Mouse (Mus musculus): ENCODE results near the gene Gm5136. TPM values are rescaled to one million over a fixed set of nuclear protein-coding genes. Genes with fewer than 3 reads are reported as not detected.
A peak's percentile ranks its signal among the peaks of the same experiment; 100 is the strongest.

Gm5136 gene
- total RNA-seq (2014; rRNA removed; ENCODE audit: low replicate concordance): not detected in 2 replicates
- polyA plus RNA-seq (2015; fragmentation: Nextera tagmentation; extraction: Ambion mirVana): not detected in 2 replicates

- no peaks in the 10 kb centered on the region for H3K4me1 ChIP-seq (ENCODE audit: control insufficient read depth, insufficient read depth)
- no peak within 1 kb of the TSS for H3K27ac ChIP-seq (ENCODE audit: low read depth)
- WGBS: 94% methylated on average over 9 of the region's 9 CpGs
- no peak for DNase-seq (ENCODE audit: low spot score)
- H3K4me3 ChIP-seq (ENCODE audit: low read depth, low read length): no peak within 1 kb of the TSS
- no peak within 1 kb of the TSS for H3K4me2 ChIP-seq (ENCODE audit: low read depth, low read length)
- no peaks in the 10 kb centered on the region for H3K36me3 ChIP-seq (replicated peaks; ENCODE audit: control insufficient read depth, insufficient read depth, low read length)
- TF ChIP-seq CTCF (IDR thresholded peaks at IDR 0.05; ENCODE audit: low read depth) (no peak), EP300 (IDR thresholded peaks at IDR 0.05; ENCODE audit: low read depth) (no peak)
- H3K9ac ChIP-seq (replicated peaks; ENCODE audit: low read depth, low read length): no peak within 1 kb of the TSS
- H3K9me3 ChIP-seq (replicated peaks; ENCODE audit: control insufficient read depth, low read length): no peaks in the 10 kb centered on the region
- no peak for ATAC-seq (ENCODE audit: insufficient read depth, low read depth)
- no peaks in the 10 kb centered on the region for H3K27me3 ChIP-seq (ENCODE audit: control insufficient read depth, insufficient read depth, low read length)
Observed at GRCm38 (mm10) chr10:108699946-108700345, at the start of gene Gm5136. TSS of gene Gm5136 (minus strand) at chr10:108700160.

- no peak for ATAC-seq (ENCODE audit: insufficient read depth, low read depth)
- 65% methylated on average over 2 of the region's 2 CpGs for WGBS
Observed at GRCm38 (mm10) chr10:108743759-108744158, 43.8 kb upstream of the Gm5136 start.

GRCm38 (mm10) chr10:108733982-108734381 lies 34.0 kb upstream of the Gm5136 start:
- Histone ChIP-seq H3K4me2 (ENCODE audit: low read depth, low read length) (no peak overlapping the region), H3K9me3 (replicated peaks; ENCODE audit: control insufficient read depth, low read length) (no peaks in the 10 kb centered on the region), H3K36me3 (replicated peaks; ENCODE audit: control insufficient read depth, insufficient read depth, low read length) (no peaks in the 10 kb centered on the region), H3K9ac (replicated peaks; ENCODE audit: low read depth, low read length) (no peak overlapping the region), H3K27me3 (ENCODE audit: control insufficient read depth, insufficient read depth, low read length) (no peaks in the 10 kb centered on the region), H3K4me3 (ENCODE audit: low read depth, low read length) (no peak overlapping the region), H3K4me1 (ENCODE audit: control insufficient read depth, insufficient read depth) (no peaks in the 10 kb centered on the region), H3K27ac (ENCODE audit: low read depth) (no peak overlapping the region)
- TF ChIP-seq CTCF (IDR thresholded peaks at IDR 0.05; ENCODE audit: low read depth): peak; percentile 68
- no peak for TF ChIP-seq EP300 (IDR thresholded peaks at IDR 0.05; ENCODE audit: low read depth)
- DNase-seq (ENCODE audit: low spot score) (peak; percentile 19), ATAC-seq (ENCODE audit: insufficient read depth, low read depth) (no peak)
- 37% methylated on average over 2 of the region's 2 CpGs for WGBS

More at GRCm38 (mm10) chr10:108743759-108744158, 43.8 kb upstream of the Gm5136 start:
- DNase-seq (ENCODE audit: low spot score): no peak
- Histone ChIP-seq H3K27ac (ENCODE audit: low read depth) (no peak overlapping the region), H3K4me2 (ENCODE audit: low read depth, low read length) (no peak overlapping the region), H3K4me1 (ENCODE audit: control insufficient read depth, insufficient read depth) (no peaks in the 10 kb centered on the region), H3K9ac (replicated peaks; ENCODE audit: low read depth, low read length) (no peak overlapping the region), H3K36me3 (replicated peaks; ENCODE audit: control insufficient read depth, insufficient read depth, low read length) (no peaks in the 10 kb centered on the region), H3K9me3 (replicated peaks; ENCODE audit: control insufficient read depth, low read length) (no peaks in the 10 kb centered on the region), H3K27me3 (ENCODE audit: control insufficient read depth, insufficient read depth, low read length) (no peaks in the 10 kb centered on the region), H3K4me3 (ENCODE audit: low read depth, low read length) (no peak overlapping the region)
- TF ChIP-seq CTCF (IDR thresholded peaks at IDR 0.05; ENCODE audit: low read depth) (no peak), EP300 (IDR thresholded peaks at IDR 0.05; ENCODE audit: low read depth) (no peak)

GRCm38 (mm10) chr10:108728961-108729360 lies 29.0 kb upstream of the Gm5136 start:
- Histone ChIP-seq H3K27me3 (ENCODE audit: control insufficient read depth, insufficient read depth, low read length) (no peaks in the 10 kb centered on the region), H3K9ac (replicated peaks; ENCODE audit: low read depth, low read length) (no peak overlapping the region), H3K27ac (ENCODE audit: low read depth) (no peak overlapping the region), H3K4me3 (ENCODE audit: low read depth, low read length) (no peak overlapping the region), H3K9me3 (replicated peaks; ENCODE audit: control insufficient read depth, low read length) (no peaks in the 10 kb centered on the region), H3K36me3 (replicated peaks; ENCODE audit: control insufficient read depth, insufficient read depth, low read length) (no peaks in the 10 kb centered on the region), H3K4me2 (ENCODE audit: low read depth, low read length) (no peak overlapping the region), H3K4me1 (ENCODE audit: control insufficient read depth, insufficient read depth) (no peaks in the 10 kb centered on the region)
- 66% methylated on average over 8 of the region's 8 CpGs for WGBS
- ATAC-seq (ENCODE audit: insufficient read depth, low read depth): no peak
- TF ChIP-seq CTCF (IDR thresholded peaks at IDR 0.05; ENCODE audit: low read depth) (no peak), EP300 (IDR thresholded peaks at IDR 0.05; ENCODE audit: low read depth) (no peak)
- no peak for DNase-seq (ENCODE audit: low spot score)

- TF ChIP-seq CTCF (IDR thresholded peaks at IDR 0.05; ENCODE audit: low read depth): no peak
- no peak for TF ChIP-seq EP300 (IDR thresholded peaks at IDR 0.05; ENCODE audit: low read depth)
- Histone ChIP-seq H3K4me2 (ENCODE audit: low read depth, low read length) (no peak overlapping the region), H3K36me3 (replicated peaks; ENCODE audit: control insufficient read depth, insufficient read depth, low read length) (no peaks in the 10 kb centered on the region), H3K4me3 (ENCODE audit: low read depth, low read length) (no peak overlapping the region), H3K27me3 (ENCODE audit: control insufficient read depth, insufficient read depth, low read length) (no peaks in the 10 kb centered on the region), H3K27ac (ENCODE audit: low read depth) (no peak overlapping the region), H3K4me1 (ENCODE audit: control insufficient read depth, insufficient read depth) (no peaks in the 10 kb centered on the region), H3K9ac (replicated peaks; ENCODE audit: low read depth, low read length) (no peak overlapping the region), H3K9me3 (replicated peaks; ENCODE audit: control insufficient read depth, low read length) (no peaks in the 10 kb centered on the region)
- WGBS: 79% methylated on average over 4 of the region's 4 CpGs
- ATAC-seq (ENCODE audit: insufficient read depth, low read depth) (no peak), DNase-seq (ENCODE audit: low spot score) (no peak)
Observed at GRCm38 (mm10) chr10:108726391-108726790, 26.4 kb upstream of the Gm5136 start.

- Histone ChIP-seq H3K36me3 (replicated peaks; ENCODE audit: control insufficient read depth, insufficient read depth, low read length) (no peaks in the 10 kb centered on the region), H3K9ac (replicated peaks; ENCODE audit: low read depth, low read length) (no peak overlapping the region), H3K4me3 (ENCODE audit: low read depth, low read length) (no peak overlapping the region), H3K27me3 (ENCODE audit: control insufficient read depth, insufficient read depth, low read length) (no peaks in the 10 kb centered on the region), H3K27ac (ENCODE audit: low read depth) (no peak overlapping the region), H3K9me3 (replicated peaks; ENCODE audit: control insufficient read depth, low read length) (no peaks in the 10 kb centered on the region), H3K4me1 (ENCODE audit: control insufficient read depth, insufficient read depth) (no peaks in the 10 kb centered on the region), H3K4me2 (ENCODE audit: low read depth, low read length) (no peak overlapping the region)
- 71% methylated on average over 3 of the region's 3 CpGs for WGBS
- TF ChIP-seq CTCF (IDR thresholded peaks at IDR 0.05; ENCODE audit: low read depth): no peak
- no peak for TF ChIP-seq EP300 (IDR thresholded peaks at IDR 0.05; ENCODE audit: low read depth)
- ATAC-seq (ENCODE audit: insufficient read depth, low read depth): no peak
- DNase-seq (ENCODE audit: low spot score): no peak
Observed at GRCm38 (mm10) chr10:108724878-108725277, 24.9 kb upstream of the Gm5136 start.

All from heart, postnatal 0 days (tissue).